Mouse (Mus musculus): Measurements from ENCODE around the gene Ube2e2.

The Ube2e2 gene

GRCm38 (mm10) chr14:18893947-18894445 is at the start of gene Ube2e2:
Gene Ube2e2, minus strand, starts transcription at chr14:18894267.
- no peak for DNase-seq

GRCm38 (mm10) chr14:18940068-18940467 is 46.0 kb upstream of the Ube2e2 start:
- DNase-seq: no peak

- DNase-seq: no peak
These were observed 9.5 kb upstream of the Ube2e2 start for GRCm38 (mm10) chr14:18903553-18903952.

- peak; percentile 88 for DNase-seq
These were observed 733 bp downstream of the Ube2e2 start for GRCm38 (mm10) chr14:18893121-18893946.

- no peak for DNase-seq
These were observed 4.5 kb downstream of the Ube2e2 start for GRCm38 (mm10) chr14:18889571-18889970.

GRCm38 (mm10) chr14:18882493-18882892 is 11.6 kb downstream of the Ube2e2 start:
- DNase-seq: no peak

GRCm38 (mm10) chr14:18870716-18871115 is 23.4 kb downstream of the Ube2e2 start:
- no peak for DNase-seq

GRCm38 (mm10) chr14:18828661-18829060 is 65.4 kb downstream of the Ube2e2 start:
- no peak for DNase-seq

- DNase-seq: no peak
These were observed 67.3 kb downstream of the Ube2e2 start for GRCm38 (mm10) chr14:18826753-18827152.

- no peak for DNase-seq
These were observed 73.4 kb downstream of the Ube2e2 start for GRCm38 (mm10) chr14:18820713-18821112.

- no peak for DNase-seq
These were observed 97.2 kb downstream of the Ube2e2 start for GRCm38 (mm10) chr14:18796857-18797256.

- DNase-seq: no peak
These were observed 98.3 kb downstream of the Ube2e2 start for GRCm38 (mm10) chr14:18795787-18796186.

- DNase-seq: no peak
These were observed 114.9 kb downstream of the Ube2e2 start for GRCm38 (mm10) chr14:18778993-18779675.

- DNase-seq: no peak
These were observed 115.8 kb downstream of the Ube2e2 start for GRCm38 (mm10) chr14:18778241-18778640.

- no peak for DNase-seq
These were observed 117.9 kb downstream of the Ube2e2 start for GRCm38 (mm10) chr14:18776132-18776531.

GRCm38 (mm10) chr14:18773724-18774123 is 120.3 kb downstream of the Ube2e2 start:
- DNase-seq: no peak

- no peak for DNase-seq
These were observed 134.3 kb downstream of the Ube2e2 start for GRCm38 (mm10) chr14:18759601-18760356.

- no peak for DNase-seq
These were observed 135.2 kb downstream of the Ube2e2 start for GRCm38 (mm10) chr14:18758595-18759532.

- DNase-seq: no peak
These were observed 136.1 kb downstream of the Ube2e2 start for GRCm38 (mm10) chr14:18758003-18758402.

GRCm38 (mm10) chr14:18755410-18755809 is 138.7 kb downstream of the Ube2e2 start:
- no peak for DNase-seq

GRCm38 (mm10) chr14:18754595-18754994 is 139.5 kb downstream of the Ube2e2 start:
- no peak for DNase-seq

- no peak for DNase-seq
These were observed 140.1 kb downstream of the Ube2e2 start for GRCm38 (mm10) chr14:18754001-18754400.
